Mouse (Mus musculus) cerebellum, adult 2 months (tissue): ENCODE results near the gene Arpc2.

Experiments
- CTCF ChIP-seq: fragments of 200-500 bp; IDR thresholded peaks from 2 replicates; pipeline ENCODE4 v1.5.1; 2011; ENCODE audit warnings: low read depth, mild to moderate bottlenecking, control low read depth, low read length, moderate library complexity, borderline replicate concordance; ENCODE audit not compliant: insufficient read depth
- POLR2A ChIP-seq: fragments of 200-500 bp; IDR thresholded peaks from 2 replicates; pipeline ENCODE4 v1.6.1; 2011; ENCODE audit warnings: low read length, control low read depth, borderline replicate concordance; ENCODE audit not compliant: insufficient read depth

DNA sequence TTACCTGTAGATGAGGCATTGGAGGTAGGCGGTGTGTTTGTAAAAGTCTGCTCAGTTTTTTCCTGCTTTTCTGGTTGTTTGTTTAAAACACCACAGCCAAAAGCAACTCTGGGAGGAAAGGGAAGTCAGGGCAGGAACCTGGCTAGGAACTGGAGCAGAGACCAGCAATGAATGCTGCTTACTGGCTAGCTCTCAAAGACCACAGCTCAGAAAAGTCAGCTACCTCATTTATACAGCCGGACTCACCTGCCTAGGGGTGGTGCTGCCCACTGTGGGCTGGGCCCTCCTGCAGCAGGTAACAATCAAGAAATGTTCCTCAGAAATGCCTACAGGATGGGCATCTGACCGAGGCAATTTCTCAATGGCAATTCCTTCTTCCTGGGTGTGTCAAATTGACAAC lies 78.9 kb downstream of the Arpc2 start:
- TF ChIP-seq POLR2A (no peak), CTCF (no peak)
